18 mouse cellular contexts compared by ENCODE assay signal in the genomic region with DNA sequence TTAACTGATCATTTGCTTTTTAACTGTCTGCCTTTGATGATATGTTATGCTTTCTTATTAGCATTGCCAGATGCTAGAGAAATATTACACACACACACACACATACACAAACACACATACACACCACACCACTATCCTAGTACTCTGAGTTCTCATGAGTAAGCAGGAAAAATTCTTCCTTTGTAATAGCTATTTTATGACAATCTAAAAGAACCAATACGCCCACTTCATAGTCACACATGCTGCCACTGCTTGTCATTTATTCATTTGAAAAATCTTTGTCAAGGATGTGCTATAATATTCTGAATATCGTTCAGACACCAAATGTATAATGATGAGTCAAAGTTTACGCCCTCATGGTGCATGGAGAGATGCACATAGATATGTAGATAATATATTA.
DNase-seq lines count a peak whose midpoint lies in the region; ATAC-seq and TF ChIP-seq lines count a peak whose summit lies in the region.
"Had no signal": no experiment of that assay in that cellular context is flagged by ENCODE, and none has a peak within 500 bp of the region (broad histone marks: within the 10 kb centered on the region; RNA-seq: fewer than 3 reads in every experiment).

No protein-coding gene starts in this region.

- no peaks in the 10 kb centered on the region for H3K27me3 ChIP-seq in neural tube, embryonic 15.5 days (replicated peaks)
- H3K27me3 ChIP-seq: embryonic facial prominence, embryonic 12.5 days; forebrain, embryonic 13.5 days; forebrain, embryonic 15.5 days had no signal

- WGBS in neural tube, embryonic 15.5 days, result 90% methylated on average over 3 of the region's 3 CpGs

- H3K9me3 ChIP-seq in neural tube, embryonic 15.5 days (replicated peaks), result no peaks in the 10 kb centered on the region
- H3K9me3 ChIP-seq: embryonic facial prominence, embryonic 10.5 days; embryonic facial prominence, embryonic 12.5 days; forebrain, embryonic 13.5 days; forebrain, embryonic 15.5 days had no signal

- DNase-seq in layer of hippocampus, adult 2 months (ENCODE audit: low spot score in 2 of 2), result peak in 1 of 2 experiments; percentile 53
- no peak for DNase-seq in layer of hippocampus, adult 8-10 months (ENCODE audit: low spot score in 2 of 2)
- DNase-seq in layer of hippocampus, adult 9-11 months, result peak; percentile 44
- DNase-seq in layer of hippocampus, postnatal 25 days (ENCODE audit: extremely low spot score in 1 of 2, low spot score in 1 of 2), result no peak
- DNase-seq: adrenal gland, adult 2 months; adrenal gland, postnatal 10 days; adrenal gland, postnatal 25 days; cerebellum, adult 11-12 months; cerebellum, adult 2 months; cerebellum, adult 9-10 months; cerebellum, postnatal 10 days; cerebellum, postnatal 25 days; forebrain, postnatal 0 days had no signal

- H3K4me3 ChIP-seq in layer of hippocampus, adult 2 months, result no peak overlapping the region
- H3K4me3 ChIP-seq in neural tube, embryonic 15.5 days (replicated peaks), result no peak overlapping the region
- H3K4me3 ChIP-seq: embryonic facial prominence, embryonic 10.5 days; embryonic facial prominence, embryonic 12.5 days; forebrain, embryonic 13.5 days; forebrain, embryonic 15.5 days had no signal

- ATAC-seq in neural tube, embryonic 15.5 days (ENCODE audit: low FRiP score), result no peak
- ATAC-seq: forebrain, embryonic 13.5 days; forebrain, embryonic 15.5 days; forebrain, postnatal 0 days had no signal

- no peak overlapping the region for H3K4me2 ChIP-seq in neural tube, embryonic 15.5 days
- H3K4me2 ChIP-seq: embryonic facial prominence, embryonic 12.5 days; forebrain, embryonic 13.5 days; forebrain, embryonic 15.5 days had no signal

- no peaks in the 10 kb centered on the region for H3K4me1 ChIP-seq in neural tube, embryonic 15.5 days
- H3K4me1 ChIP-seq: embryonic facial prominence, embryonic 10.5 days; embryonic facial prominence, embryonic 12.5 days; forebrain, embryonic 13.5 days; forebrain, embryonic 15.5 days had no signal

- peak overlapping the region; percentile 73 for H3K27ac ChIP-seq in layer of hippocampus, adult 2 months
- H3K27ac ChIP-seq in neural tube, embryonic 15.5 days (replicated peaks), result no peak overlapping the region
- H3K27ac ChIP-seq: embryonic facial prominence, embryonic 10.5 days; embryonic facial prominence, embryonic 12.5 days; forebrain, embryonic 13.5 days; forebrain, embryonic 15.5 days had no signal

- TF ChIP-seq CTCF in layer of hippocampus, adult 2 months (conservative IDR thresholded peaks at IDR 0.05), result no peak

- no peak overlapping the region for H3K9ac ChIP-seq in neural tube, embryonic 15.5 days (replicated peaks)
- H3K9ac ChIP-seq: embryonic facial prominence, embryonic 12.5 days; forebrain, embryonic 13.5 days; forebrain, embryonic 15.5 days; forebrain, postnatal 0 days had no signal

- no peaks in the 10 kb centered on the region for H3K36me3 ChIP-seq in neural tube, embryonic 15.5 days
- H3K36me3 ChIP-seq: embryonic facial prominence, embryonic 10.5 days; embryonic facial prominence, embryonic 12.5 days; forebrain, embryonic 15.5 days had no signal
